Mouse (Mus musculus): ENCODE measurements around the gene Midn.

DNA sequence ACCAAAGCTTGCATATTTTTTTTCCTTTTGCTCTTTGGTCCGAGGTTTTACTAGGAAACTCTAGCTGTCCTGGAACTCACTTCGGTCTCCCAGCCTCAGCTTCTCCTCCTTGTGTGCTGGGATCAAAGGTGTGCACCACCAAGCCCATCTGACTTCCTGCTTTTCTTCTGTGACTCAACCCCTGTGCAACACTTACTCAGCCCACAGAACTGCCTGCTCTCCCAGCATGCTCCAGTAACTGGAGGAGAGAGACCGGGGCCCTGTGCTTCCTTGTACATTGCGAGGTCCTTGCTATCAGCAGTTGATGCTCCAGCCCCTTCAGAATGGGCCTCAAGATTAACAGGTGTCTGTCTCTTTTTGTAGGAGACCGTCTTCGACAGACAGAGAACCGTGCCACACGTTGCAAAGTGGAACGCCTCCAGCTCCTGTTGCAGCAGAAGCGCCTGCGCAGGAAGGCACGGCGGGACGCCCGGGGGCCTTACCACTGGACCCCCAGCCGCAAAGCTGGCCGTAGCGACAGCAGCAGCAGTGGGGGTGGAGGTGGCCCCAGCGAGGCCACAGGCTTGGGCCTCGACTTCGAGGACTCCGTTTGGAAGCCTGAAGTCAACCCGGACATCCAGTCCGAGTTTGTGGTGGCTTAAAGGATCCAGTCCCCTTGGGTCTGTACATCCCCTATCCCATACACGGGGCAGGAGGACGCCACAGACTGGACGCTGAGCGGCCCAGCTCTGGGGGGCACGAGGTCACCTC, 8.1 kb downstream of the Midn start:
- TF ChIP-seq POLR2A (IDR thresholded peaks at IDR 0.05; ENCODE audit: control insufficient read depth, low read depth, low read length) (no peak), CTCF (IDR thresholded peaks at IDR 0.05; ENCODE audit: control insufficient read depth, insufficient read depth, insufficient replicate concordance, low read depth, low read length) (no peak)

Measured in testis, adult 2 months (tissue).